Mouse (Mus musculus) c-Kit-positive CD71-positive TER-119-negative erythroid progenitor cells, embryonic 14.5 days (primary cell): Measurements from ENCODE around the gene Fbxo21.

Experiments used
- DNase-seq: peaks from one replicate; pipeline ENCODE4 v3.0.0-alpha.2; 2013; ENCODE audit warnings: low read depth

The Fbxo21 gene

DNA sequence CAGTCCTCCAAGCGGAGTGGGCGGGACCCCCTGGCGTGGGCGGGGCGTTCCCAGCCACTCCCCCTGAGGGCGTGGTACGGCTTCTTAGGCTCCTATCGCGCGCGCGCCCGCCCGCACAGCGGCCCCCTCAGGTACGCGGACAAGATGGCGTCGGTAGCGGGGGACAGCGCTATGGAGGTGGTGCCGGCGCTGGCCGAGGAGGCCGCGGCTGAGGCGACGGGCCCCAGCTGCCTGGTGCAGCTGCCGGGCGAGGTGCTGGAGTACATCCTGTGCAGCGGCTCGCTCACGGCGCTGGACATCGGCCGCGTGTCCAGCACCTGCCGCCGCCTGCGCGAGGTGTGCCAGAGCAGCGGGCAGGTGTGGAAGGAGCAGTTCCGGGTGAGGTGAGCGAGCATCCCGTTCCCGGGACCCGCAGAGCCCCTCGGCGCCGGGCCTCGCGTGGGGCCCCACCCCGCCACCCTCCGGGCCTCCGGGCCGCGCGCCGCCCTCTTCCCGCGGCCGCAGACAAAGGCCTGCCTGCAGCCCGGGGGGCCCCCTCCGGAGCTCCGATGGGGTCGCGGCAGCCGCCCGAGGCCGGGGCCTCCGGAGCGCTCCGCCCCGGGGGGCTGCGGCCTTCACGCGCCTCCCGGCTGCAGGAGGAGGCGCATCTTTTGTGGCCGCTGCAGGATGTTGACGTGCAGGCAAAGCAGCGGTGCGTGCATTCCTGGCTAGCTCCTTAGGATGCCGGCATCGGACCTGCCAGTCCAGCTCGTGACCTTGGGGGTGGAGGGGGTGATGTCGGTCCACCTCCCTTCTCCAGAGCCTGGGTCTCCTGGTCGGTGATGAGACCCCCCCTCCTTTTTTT lies at the start of gene Fbxo21:
TSS of gene Fbxo21 (plus strand) at position 74 of the 844 bp plus-strand sequence.
- DNase-seq = peak; percentile 88

GRCm38 (mm10) chr5:117928553-117928952 lies 48.0 kb upstream of the Fbxo21 start:
- no peak for DNase-seq

GRCm38 (mm10) chr5:117932222-117932621 lies 44.3 kb upstream of the Fbxo21 start:
- no peak for DNase-seq

DNA sequence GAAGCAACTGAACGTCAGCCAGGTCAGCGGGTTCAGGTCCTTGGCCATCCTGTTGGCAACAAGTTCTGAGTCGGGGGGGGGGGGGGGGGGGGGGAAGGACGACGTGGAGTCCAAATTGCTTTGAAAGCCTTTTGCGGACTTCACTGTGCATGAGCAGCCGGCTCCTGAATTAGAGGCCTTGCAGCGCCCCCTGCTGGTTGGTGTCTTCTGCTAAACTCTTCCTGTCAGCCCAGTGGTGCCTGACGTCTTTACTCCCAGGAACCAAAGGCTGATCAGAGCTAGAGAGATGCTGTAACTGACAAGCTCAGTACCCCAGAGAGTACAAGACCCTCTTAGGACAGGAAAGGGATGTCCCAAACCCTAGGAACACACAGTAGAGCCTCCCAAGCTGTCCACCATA lies 43.7 kb upstream of the Fbxo21 start:
- peak; percentile 44 for DNase-seq

DNA sequence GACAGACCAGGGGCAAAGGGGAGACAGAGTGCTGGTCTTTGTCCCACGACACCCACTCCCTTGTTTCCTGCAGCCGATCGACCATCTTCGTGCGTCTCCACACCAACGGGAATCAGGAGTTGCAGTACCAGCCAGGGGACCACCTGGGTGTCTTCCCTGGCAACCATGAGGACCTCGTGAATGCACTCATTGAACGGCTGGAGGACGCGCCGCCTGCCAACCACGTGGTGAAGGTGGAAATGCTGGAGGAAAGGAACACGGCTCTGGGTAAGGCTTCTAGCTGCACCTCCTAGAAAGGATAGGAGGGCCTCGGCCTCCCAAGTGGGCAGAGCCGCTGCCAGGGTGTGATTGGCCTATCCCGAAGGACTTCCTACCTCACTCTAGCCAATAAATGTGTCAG lies 40.2 kb upstream of the Fbxo21 start:
- no peak for DNase-seq

DNA sequence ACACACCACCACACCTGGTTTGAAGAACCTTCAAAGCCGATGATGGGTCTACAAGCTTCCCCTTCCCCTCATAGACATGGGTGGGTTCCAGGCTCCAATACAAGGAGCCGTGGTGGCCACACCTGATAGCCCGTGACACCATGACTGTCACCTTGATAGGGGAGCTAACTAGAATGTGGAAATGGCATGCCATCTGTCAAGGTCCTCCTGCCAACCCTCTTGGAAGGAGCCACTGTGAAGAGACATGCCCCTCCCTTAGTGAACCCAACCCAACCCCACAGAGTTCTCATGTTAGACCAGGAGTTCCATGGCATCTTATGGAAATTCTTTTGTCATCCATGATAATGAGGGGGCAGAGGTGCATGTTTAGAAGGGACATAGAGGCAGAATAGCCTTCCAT lies 39.3 kb upstream of the Fbxo21 start:
- DNase-seq = no peak

- peak; percentile 40 for DNase-seq
These were observed 38.3 kb upstream of the Fbxo21 start for GRCm38 (mm10) chr5:117938182-117938581.

DNA sequence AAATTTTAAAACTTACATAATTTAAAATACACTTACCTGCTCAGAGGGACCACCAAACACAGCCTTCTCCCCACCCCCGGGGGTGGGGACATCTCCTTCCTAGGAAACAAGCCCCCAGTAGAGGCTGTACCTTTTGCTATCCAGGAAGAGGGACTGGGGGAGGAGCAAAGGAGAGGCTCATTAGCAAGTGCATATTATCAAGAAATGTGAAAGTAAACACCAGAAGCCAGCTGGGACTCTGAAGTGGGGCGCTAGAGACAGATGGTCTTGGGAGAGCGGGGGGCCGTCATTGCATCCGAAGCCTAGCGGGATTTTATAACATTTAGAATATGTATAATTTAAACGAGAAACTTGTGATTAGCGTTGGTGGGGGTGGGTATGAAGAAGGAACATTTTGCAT lies 37.1 kb upstream of the Fbxo21 start:
- no peak for DNase-seq

- no peak for DNase-seq
These were observed 35.0 kb upstream of the Fbxo21 start for GRCm38 (mm10) chr5:117941552-117941951.

DNA sequence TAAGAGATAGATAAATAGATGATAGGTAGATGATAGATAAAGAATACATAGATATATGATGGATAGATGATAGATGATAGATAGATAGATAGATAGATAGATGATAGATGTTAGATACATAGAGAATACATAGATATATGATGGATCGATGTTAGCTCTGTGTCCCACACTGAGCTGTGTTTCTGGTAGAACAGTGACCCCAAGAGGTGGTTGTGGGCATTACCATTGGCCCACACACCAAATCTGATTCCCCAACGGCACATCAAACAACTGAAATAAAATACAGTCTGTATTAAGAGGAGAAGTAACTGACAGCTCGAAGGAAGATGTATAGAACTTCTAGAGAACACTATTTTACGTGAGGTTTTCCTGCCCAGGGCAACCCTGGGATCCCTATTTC lies 29.9 kb upstream of the Fbxo21 start:
- DNase-seq = no peak

- no peak for DNase-seq
These were observed 27.1 kb upstream of the Fbxo21 start for GRCm38 (mm10) chr5:117949393-117949792.

DNA sequence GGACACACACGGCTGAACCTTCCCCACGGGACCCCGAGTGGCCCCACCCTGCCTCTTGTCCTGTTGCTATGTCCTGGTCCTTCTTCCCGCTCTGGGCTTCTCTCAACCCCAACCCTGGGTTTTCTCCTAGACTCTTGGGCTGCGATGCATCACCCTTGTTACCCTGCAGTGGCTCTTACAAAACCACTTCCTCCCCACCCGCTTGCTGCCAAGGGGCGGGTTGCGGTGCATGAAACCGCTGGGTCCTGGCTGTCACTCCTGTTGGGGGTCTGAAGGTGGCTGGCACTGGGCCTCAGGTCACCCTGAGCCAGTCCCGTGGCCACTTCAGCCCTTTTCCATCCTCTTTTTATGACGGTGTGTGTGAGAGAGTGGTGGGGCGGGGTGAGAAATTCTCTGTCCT lies 22.6 kb upstream of the Fbxo21 start:
- no peak for DNase-seq

GRCm38 (mm10) chr5:117954429-117954828 lies 22.1 kb upstream of the Fbxo21 start:
- no peak for DNase-seq

- no peak for DNase-seq
These were observed 20.7 kb upstream of the Fbxo21 start for GRCm38 (mm10) chr5:117955675-117956420.

DNA sequence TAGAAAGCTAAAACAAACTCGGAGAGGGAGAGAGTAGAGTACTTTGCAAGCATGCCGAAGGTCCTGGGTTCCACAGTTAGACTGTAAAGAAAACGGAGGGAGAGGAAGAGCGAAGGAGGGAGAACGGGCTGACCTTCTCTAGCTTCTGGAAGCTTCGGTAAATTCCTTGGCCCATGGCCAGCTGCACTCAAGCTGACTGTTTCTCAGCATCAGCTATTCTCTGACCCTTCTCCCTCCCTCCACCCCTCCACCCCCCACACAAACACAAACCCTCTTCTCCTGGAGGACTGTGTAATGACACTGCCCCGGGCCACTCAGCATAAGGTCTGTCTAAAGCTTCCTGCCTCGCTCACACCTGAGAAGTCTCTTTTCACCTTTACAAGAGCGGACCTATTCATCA lies 11.8 kb upstream of the Fbxo21 start:
- DNase-seq = no peak

DNA sequence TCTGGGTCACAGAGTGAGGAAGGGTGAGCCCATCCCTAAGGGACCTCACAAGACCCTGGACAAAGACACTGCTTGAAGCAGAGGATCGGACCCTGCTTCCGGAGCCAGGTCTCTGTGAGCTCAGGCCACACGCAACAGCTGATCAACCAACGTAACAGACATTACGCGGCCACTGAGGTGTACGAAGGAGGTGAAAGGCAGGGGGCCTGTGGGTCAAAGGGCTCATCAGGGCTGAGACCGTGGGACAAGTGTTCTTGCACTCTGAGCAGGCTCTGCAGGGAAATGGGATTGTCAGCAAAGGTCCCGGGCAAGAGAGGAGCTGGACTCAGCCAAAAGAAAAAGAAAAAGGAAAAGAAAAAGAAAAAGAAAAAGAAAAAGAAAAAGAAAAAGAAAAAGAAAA lies 9.6 kb upstream of the Fbxo21 start:
- DNase-seq = no peak

DNA sequence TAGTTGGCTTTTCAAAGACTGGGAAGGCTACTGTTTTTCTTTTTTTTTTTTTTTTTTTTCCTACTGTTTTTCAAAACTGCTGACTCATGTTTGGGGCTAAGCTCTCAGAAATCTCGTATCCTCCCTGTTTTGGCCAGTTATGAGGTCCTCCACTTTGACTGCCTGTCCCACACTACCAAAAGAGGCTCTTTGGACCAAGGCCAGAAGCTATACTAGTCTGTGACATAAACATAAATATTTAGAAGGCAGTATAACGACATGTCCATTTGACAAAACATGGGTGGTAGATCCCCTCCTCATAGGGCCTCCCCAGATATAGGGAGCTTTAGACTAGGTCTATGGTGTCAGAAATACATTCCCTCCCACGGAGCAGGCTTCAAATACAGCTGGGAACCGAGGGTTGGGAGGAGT lies 8.9 kb upstream of the Fbxo21 start:
- no peak for DNase-seq

- DNase-seq = no peak
These were observed 6.7 kb upstream of the Fbxo21 start for GRCm38 (mm10) chr5:117969681-117970427.

- DNase-seq = no peak
These were observed 270 bp upstream of the Fbxo21 start for GRCm38 (mm10) chr5:117976263-117976656.

- DNase-seq = no peak
These were observed 1.1 kb downstream of the Fbxo21 start for GRCm38 (mm10) chr5:117977501-117978158.

- DNase-seq = no peak
These were observed 1.7 kb downstream of the Fbxo21 start for GRCm38 (mm10) chr5:117978159-117978697.

GRCm38 (mm10) chr5:117979082-117979481 lies 2.6 kb downstream of the Fbxo21 start:
- no peak for DNase-seq
